Mouse (Mus musculus) adrenal gland, adult 2 months (tissue): ENCODE results near the gene Asic5. TPM values are rescaled to one million over a fixed set of nuclear protein-coding genes. Genes with fewer than 3 reads are reported as not detected.

Source experiments
- polyA plus RNA-seq: library from polyadenylated mRNA; depleted of rRNA; stranded (reverse); fragments of >200 nt; gene quantifications from 2 replicates; pipeline ENCODE4 v1.2.3, GENCODE M21; 2012; rRNA removed
- total RNA-seq, 2 experiments: library from RNA; stranded (reverse); gene quantifications; 2 replicates each; pipeline ENCODE4 v1.2.3; 2021

The Asic5 gene
- total and polyA plus RNA-seq, 3 experiments: not detected

Other genes starting within 250 kb of the Asic5 start
- 10 to 100 TPM; 32.6 to 68.2 TPM for gene Ctso, start 49.7 kb upstream of the Asic5 start, total RNA-seq
- 9.0 and 10.0 TPM in 2 replicates for gene Ctso, start 49.7 kb upstream of the Asic5 start, polyA plus RNA-seq
- 1 to 10 TPM in 1 of 2 experiments, under 1 TPM in 1; 0.17 to 4.0 TPM for gene Tdo2, start 6.1 kb upstream of the Asic5 start, total RNA-seq
- gene Tdo2, start 6.1 kb upstream of the Asic5 start, polyA plus RNA-seq: 0.40 and 2.0 TPM in 2 replicates
- gene Gucy1b1, start 92.4 kb downstream of the Asic5 start, total RNA-seq: 10 to 100 TPM in 1 of 2 experiments, 1 to 10 TPM in 1; 7.8 to 12.3 TPM
- gene Gucy1b1, start 92.4 kb downstream of the Asic5 start, polyA plus RNA-seq: 1.0 and 1.3 TPM in 2 replicates
- 10 to 100 TPM; 22.4 to 32.3 TPM for gene Gucy1a1, start 163.5 kb downstream of the Asic5 start, total RNA-seq
- gene Gucy1a1, start 163.5 kb downstream of the Asic5 start, polyA plus RNA-seq: 5.3 and 7.9 TPM in 2 replicates